Mouse (Mus musculus) forebrain, embryonic 16.5 days (tissue): ENCODE results near the gene Pacsin2. TPM values are rescaled to one million over a fixed set of nuclear protein-coding genes. Genes with fewer than 3 reads are reported as not detected.

Source experiments
- ATAC-seq: fragments of 200-750 bp; cut with Nextera tagmentation; 2 replicates; pipeline ENCODE4 v1.8.0; 2017; ENCODE audit warnings: mild to moderate bottlenecking, moderate library complexity
- H3K27ac ChIP-seq: fragments of 300-500 bp; sonication (generic); 2 replicates; pipeline ENCODE4 v1.5.1; 2014; ENCODE audit warnings: low read length, control low read depth
- H3K27me3 ChIP-seq: fragments of 300-500 bp; sonication (generic); replicated peaks from 2 replicates; pipeline ENCODE4 v1.6.1; 2014; ENCODE audit warnings: low read length; ENCODE audit not compliant: control insufficient read depth, insufficient read depth
- H3K36me3 ChIP-seq: fragments of 300-500 bp; sonication (generic); 2 replicates; pipeline ENCODE4 v1.6.1; 2014; ENCODE audit not compliant: control insufficient read depth, insufficient read depth
- H3K4me1 ChIP-seq: fragments of 300-500 bp; sonication (generic); replicated peaks from 2 replicates; pipeline ENCODE4 v1.6.1; 2014; ENCODE audit warnings: low read length; ENCODE audit not compliant: control insufficient read depth, insufficient read depth
- H3K4me2 ChIP-seq: fragments of 300-500 bp; sonication (generic); 2 replicates; pipeline ENCODE4 v1.6.1; 2014; ENCODE audit warnings: mild to moderate bottlenecking, low read length, control low read depth
- H3K4me3 ChIP-seq: fragments of 300-500 bp; sonication (generic); replicated peaks from 2 replicates; pipeline ENCODE4 v1.5.1; 2014; ENCODE audit warnings: mild to moderate bottlenecking, low read length, control low read depth
- H3K9ac ChIP-seq: fragments of 300-500 bp; sonication (generic); replicated peaks from 2 replicates; pipeline ENCODE4 v1.6.1; 2014; ENCODE audit warnings: low read depth, low read length, control low read depth
- H3K9me3 ChIP-seq: fragments of 300-500 bp; sonication (generic); 2 replicates; pipeline ENCODE4 v1.6.1; 2016; ENCODE audit warnings: low read length; ENCODE audit not compliant: control insufficient read depth
- WGBS: fragments of 180-500 bp; shearing (Covaris S2); extraction: QIAGEN DNeasy Blood & Tissue Kit; methylation state at CpG from one replicate; pipeline ENCODE4 v1.1.7; 2014; 5-methylcytosine and 5-hydroxymethylcytosine counted together
- polyA plus RNA-seq: library from polyadenylated mRNA; unstranded; fragments of >200 nt; fragmentation: Nextera tagmentation; extraction: Ambion mirVana; gene quantifications from 2 replicates; pipeline ENCODE4 v1.2.1, GENCODE M21; 2015

The Pacsin2 gene
- polyA plus RNA-seq, 1 experiment from 2014 or later = 19.8 TPM

- Histone ChIP-seq H3K9me3 (no peaks in the 10 kb centered on the region), H3K4me3 (no peak overlapping the region), H3K27ac (no peak overlapping the region), H3K4me1 (peaks cover 11% of the 10 kb centered on the region), H3K4me2 (no peak overlapping the region), H3K36me3 (no peaks in the 10 kb centered on the region), H3K27me3 (no peaks in the 10 kb centered on the region), H3K9ac (no peak overlapping the region)
- no peak for ATAC-seq
- WGBS = 92% methylated on average over 5 of the region's 5 CpGs
Observed at GRCm38 (mm10) chr15:83455637-83456036, 8.8 kb downstream of the Pacsin2 start.

- Histone ChIP-seq H3K27me3 (no peaks in the 10 kb centered on the region), H3K4me1 (peaks cover 11% of the 10 kb centered on the region), H3K36me3 (no peaks in the 10 kb centered on the region), H3K27ac (no peak overlapping the region), H3K9me3 (no peaks in the 10 kb centered on the region), H3K4me3 (no peak overlapping the region), H3K4me2 (no peak overlapping the region), H3K9ac (no peak overlapping the region)
- ATAC-seq = no peak
- WGBS = 83% methylated on average over 3 of the region's 3 CpGs
Observed at GRCm38 (mm10) chr15:83455034-83455433, 9.4 kb downstream of the Pacsin2 start.

GRCm38 (mm10) chr15:83454419-83454818 is 10.0 kb downstream of the Pacsin2 start:
- Histone ChIP-seq H3K27ac (no peak overlapping the region), H3K9me3 (no peaks in the 10 kb centered on the region), H3K4me3 (no peak overlapping the region), H3K9ac (no peak overlapping the region), H3K36me3 (no peaks in the 10 kb centered on the region), H3K4me1 (peaks cover 11% of the 10 kb centered on the region), H3K4me2 (no peak overlapping the region), H3K27me3 (no peaks in the 10 kb centered on the region)
- no peak for ATAC-seq
- WGBS = 92% methylated on average over 7 of the region's 7 CpGs

GRCm38 (mm10) chr15:83453879-83454278 is 10.5 kb downstream of the Pacsin2 start:
- ATAC-seq = no peak

GRCm38 (mm10) chr15:83452219-83452760 is 12.1 kb downstream of the Pacsin2 start:
- Histone ChIP-seq H3K9ac (no peak overlapping the region), H3K27me3 (no peaks in the 10 kb centered on the region), H3K27ac (no peak overlapping the region; the same call in 1 of the 2 replicates), H3K36me3 (no peaks in the 10 kb centered on the region), H3K9me3 (no peaks in the 10 kb centered on the region), H3K4me2 (no peak overlapping the region), H3K4me3 (no peak overlapping the region), H3K4me1 (peaks cover 20% of the 10 kb centered on the region)
- WGBS = 82% methylated on average over 7 of the region's 7 CpGs
- ATAC-seq = no peak

More at GRCm38 (mm10) chr15:83453879-83454278, 10.5 kb downstream of the Pacsin2 start:
- Histone ChIP-seq H3K4me2 (no peak overlapping the region), H3K27me3 (no peaks in the 10 kb centered on the region), H3K9me3 (no peaks in the 10 kb centered on the region), H3K27ac (no peak overlapping the region), H3K36me3 (no peaks in the 10 kb centered on the region), H3K4me1 (peaks cover 11% of the 10 kb centered on the region), H3K4me3 (no peak overlapping the region), H3K9ac (no peak overlapping the region)
- 83% methylated on average over 3 of the region's 3 CpGs for WGBS

GRCm38 (mm10) chr15:83451621-83452210 is 12.7 kb downstream of the Pacsin2 start:
- Histone ChIP-seq H3K36me3 (no peaks in the 10 kb centered on the region), H3K9ac (no peak overlapping the region), H3K4me3 (no peak overlapping the region), H3K4me2 (no peak overlapping the region), H3K9me3 (no peaks in the 10 kb centered on the region), H3K4me1 (peaks cover 20% of the 10 kb centered on the region), H3K27me3 (no peaks in the 10 kb centered on the region), H3K27ac (no peak overlapping the region; the same call in none of the 2 replicates)
- peak; percentile 57; the same call in 1 of the 2 replicates for ATAC-seq
- 44% methylated on average over 7 of the region's 7 CpGs for whole genome bisulfite sequencing

GRCm38 (mm10) chr15:83450007-83450406 is 14.4 kb downstream of the Pacsin2 start:
- no peak overlapping the region for H3K27ac ChIP-seq
- H3K4me2 ChIP-seq = no peak overlapping the region
- no peak overlapping the region for H3K4me3 ChIP-seq
- ATAC-seq = no peak
- no peak overlapping the region for H3K9ac ChIP-seq
- no peaks in the 10 kb centered on the region for H3K27me3 ChIP-seq
- WGBS = 88% methylated on average over 2 of the region's 2 CpGs
- no peaks in the 10 kb centered on the region for H3K36me3 ChIP-seq
- no peaks in the 10 kb centered on the region for H3K9me3 ChIP-seq
- H3K4me1 ChIP-seq = peaks cover 20% of the 10 kb centered on the region

GRCm38 (mm10) chr15:83448646-83449045 is 15.8 kb downstream of the Pacsin2 start:
- 71% methylated on average over 5 of the region's 5 CpGs for WGBS

GRCm38 (mm10) chr15:83447791-83448544 is 16.4 kb downstream of the Pacsin2 start:
- WGBS = 52% methylated on average over 10 of the region's 10 CpGs
- no peak overlapping the region for H3K4me2 ChIP-seq
- no peaks in the 10 kb centered on the region for H3K27me3 ChIP-seq
- H3K4me1 ChIP-seq = peaks cover 20% of the 10 kb centered on the region
- H3K4me3 ChIP-seq = no peak overlapping the region
- no peak overlapping the region for H3K27ac ChIP-seq
- H3K9ac ChIP-seq = no peak overlapping the region
- no peaks in the 10 kb centered on the region for H3K9me3 ChIP-seq
- ATAC-seq = 0 out of 2 replicates have a peak, but pooled peaks have one; percentile 40
- no peaks in the 10 kb centered on the region for H3K36me3 ChIP-seq

More at GRCm38 (mm10) chr15:83448646-83449045, 15.8 kb downstream of the Pacsin2 start:
- Histone ChIP-seq H3K27me3 (no peaks in the 10 kb centered on the region), H3K27ac (no peak overlapping the region), H3K9me3 (no peaks in the 10 kb centered on the region), H3K4me3 (no peak overlapping the region), H3K4me2 (no peak overlapping the region), H3K4me1 (peaks cover 20% of the 10 kb centered on the region), H3K36me3 (no peaks in the 10 kb centered on the region), H3K9ac (no peak overlapping the region)
- ATAC-seq = no peak
